Mouse (Mus musculus): Measurements from ENCODE around the gene Sstr2.

- no peak for TF ChIP-seq CTCF (IDR thresholded peaks at IDR 0.05; ENCODE audit: low read depth, low read length)
- no peak for TF ChIP-seq POLR2A (IDR thresholded peaks at IDR 0.05; ENCODE audit: insufficient read depth, low read length)
- TF ChIP-seq EP300 (IDR thresholded peaks at IDR 0.05; ENCODE audit: insufficient read depth, low read depth, low read length), result no peak
These were observed 48.6 kb downstream of the Sstr2 start for GRCm38 (mm10) chr11:113667704-113668103.
